Mouse (Mus musculus) erythroid progenitor cell, adult 5-6 weeks (primary cell): Measurements from ENCODE around the gene Gm12169. TPM values are rescaled to one million over a fixed set of nuclear protein-coding genes. Genes with fewer than 3 reads are reported as not detected.

Experiments used
- ATAC-seq: replicated peaks from 2 replicates; pipeline ENCODE4 v1.8.0; 2016; ENCODE audit warnings: moderate number of reproducible peaks, mild to moderate bottlenecking, moderate TSS enrichment, inconsistent platforms; ENCODE audit not compliant: poor library complexity, low FRiP score, severe bottlenecking
- total RNA-seq, 2 experiments: library from RNA; stranded (forward) in 1 of 2; stranded (reverse) in 1 of 2; fragments of 150-400 nt in 1 of 2; fragments of 186-747, 209-891 nt in 1 of 2; gene quantifications; 2 replicates each; pipeline versions ENCODE4 v1.2.3 to v1.2.4; 2015 to 2017; ENCODE audit warnings: low replicate concordance in 2 of 2

Gm12169 gene
- total RNA-seq, 2 experiments from 2014 or later, result not detected

DNA sequence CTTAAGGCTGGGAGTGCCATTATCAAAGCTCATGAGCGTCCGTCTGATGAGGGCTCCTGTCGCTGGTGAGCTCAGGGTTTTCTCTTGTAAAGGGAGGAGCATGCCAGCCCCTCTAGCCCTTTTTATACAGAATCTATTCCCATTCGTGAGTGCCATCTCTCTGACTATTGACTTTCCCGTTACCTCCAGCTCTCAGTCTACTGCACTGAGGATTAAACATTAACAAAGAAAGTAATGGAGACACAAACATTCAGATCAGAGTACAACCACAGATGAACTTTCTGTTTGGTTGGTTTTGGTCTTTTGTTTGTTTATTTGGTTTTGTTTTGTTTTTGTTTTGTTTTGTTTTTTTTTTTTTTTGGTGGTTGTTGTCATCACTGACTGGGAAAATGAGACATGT, 58.7 kb downstream of the Gm12169 start:
- no peak for ATAC-seq

Other genes starting within 250 kb of the Gm12169 start
- 42.9 and 56.6 TPM in 2 replicates for gene Cyfip2, start 211.4 kb upstream of the Gm12169 start, total RNA-seq (2015; ENCODE audit: low replicate concordance)
- 13.5 and 14.4 TPM in 2 replicates for gene Cyfip2, start 211.4 kb upstream of the Gm12169 start, total RNA-seq (2017; ENCODE audit: low replicate concordance)
- gene Itk, start 134.7 kb upstream of the Gm12169 start, total RNA-seq (2015; ENCODE audit: low replicate concordance), result 3.2 and 5.0 TPM in 2 replicates
- gene Itk, start 134.7 kb upstream of the Gm12169 start, total RNA-seq (2017; ENCODE audit: low replicate concordance), result 2.2 and 2.9 TPM in 2 replicates
- gene Fam71b, start 127.7 kb upstream of the Gm12169 start, total RNA-seq (2015; ENCODE audit: low replicate concordance), result not detected in 2 replicates
- not detected in 2 replicates for gene Fam71b, start 127.7 kb upstream of the Gm12169 start, total RNA-seq (2017; ENCODE audit: low replicate concordance)
- 125 and 166 TPM in 2 replicates for gene Med7, start 87.3 kb upstream of the Gm12169 start, total RNA-seq (2015; ENCODE audit: low replicate concordance)
- 59.0 and 65.5 TPM in 2 replicates for gene Med7, start 87.3 kb upstream of the Gm12169 start, total RNA-seq (2017; ENCODE audit: low replicate concordance)
- 2.1 TPM in 1 of 2 replicates, not detected in the other for gene Havcr2, start 69.3 kb upstream of the Gm12169 start, total RNA-seq (2015; ENCODE audit: low replicate concordance)
- 1.5 and 2.5 TPM in 2 replicates for gene Havcr2, start 69.3 kb upstream of the Gm12169 start, total RNA-seq (2017; ENCODE audit: low replicate concordance)
- gene BC053393, start 47.3 kb downstream of the Gm12169 start, total RNA-seq (2015; ENCODE audit: low replicate concordance), result not detected in 2 replicates
- gene BC053393, start 47.3 kb downstream of the Gm12169 start, total RNA-seq (2017; ENCODE audit: low replicate concordance), result not detected in 2 replicates
- gene Dppa1, start 105.0 kb downstream of the Gm12169 start, total RNA-seq (2015; ENCODE audit: low replicate concordance), result not detected in 2 replicates
- gene Dppa1, start 105.0 kb downstream of the Gm12169 start, total RNA-seq (2017; ENCODE audit: low replicate concordance), result not detected in 2 replicates
- not detected in 2 replicates for gene Timd2, start 182.8 kb downstream of the Gm12169 start, total RNA-seq (2015; ENCODE audit: low replicate concordance)
- not detected in 2 replicates for gene Timd2, start 182.8 kb downstream of the Gm12169 start, total RNA-seq (2017; ENCODE audit: low replicate concordance)
- not detected in 2 replicates for gene Havcr1, start 210.9 kb downstream of the Gm12169 start, total RNA-seq (2015; ENCODE audit: low replicate concordance)
- gene Havcr1, start 210.9 kb downstream of the Gm12169 start, total RNA-seq (2017; ENCODE audit: low replicate concordance), result not detected in 2 replicates